Mouse (Mus musculus) layer of hippocampus, adult 9-11 months (tissue): ENCODE results near the gene Rhox7a.
"Not testable (repeated sequence)": the region's sequence is repeated elsewhere in the genome, so short reads cannot be mapped to it uniquely, and the experiment has no call there.

Experiments used
- DNase-seq: peaks from one replicate; pipeline ENCODE4 v3.0.0; 2022

Gene Rhox7a

DNA sequence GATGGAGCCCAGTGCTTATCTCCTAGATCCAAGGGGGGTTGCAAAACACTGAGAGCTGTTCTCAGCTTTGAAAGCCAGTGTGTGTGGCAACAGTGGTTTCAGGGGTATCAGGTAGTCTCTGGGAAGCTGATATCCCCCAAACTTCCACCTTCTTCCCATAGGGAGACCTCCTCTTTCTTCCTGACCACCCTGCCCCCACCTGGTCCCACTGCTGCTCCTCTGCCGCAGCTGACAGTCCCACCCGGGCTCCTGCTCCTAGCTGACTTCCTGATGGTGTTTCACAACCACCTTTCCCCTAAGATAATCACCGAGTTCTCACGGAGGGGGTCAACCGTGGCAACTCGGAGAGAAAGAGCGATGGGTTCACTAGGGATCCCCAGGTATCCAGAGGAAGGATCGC, at the start of gene Rhox7a:
TSS of gene Rhox7a (plus strand) at position 301 of the 400 bp plus-strand sequence.
- not testable (repeated sequence) for DNase-seq

- DNase-seq = no peak
These were observed 24.0 kb upstream of the Rhox7a start for GRCm38 (mm10) chrX:37807286-37808080.

- DNase-seq = no peak
These were observed 22.1 kb upstream of the Rhox7a start for GRCm38 (mm10) chrX:37809396-37809795.

GRCm38 (mm10) chrX:37811179-37811578, 20.3 kb upstream of the Rhox7a start:
- no peak for DNase-seq

GRCm38 (mm10) chrX:37815665-37816064, 15.8 kb upstream of the Rhox7a start:
- no peak for DNase-seq

GRCm38 (mm10) chrX:37826610-37827009, 4.9 kb upstream of the Rhox7a start, which contains the start of gene Rhox6:
TSS of gene Rhox6 (plus strand) at chrX:37826910.
- DNase-seq = not testable (repeated sequence)

DNA sequence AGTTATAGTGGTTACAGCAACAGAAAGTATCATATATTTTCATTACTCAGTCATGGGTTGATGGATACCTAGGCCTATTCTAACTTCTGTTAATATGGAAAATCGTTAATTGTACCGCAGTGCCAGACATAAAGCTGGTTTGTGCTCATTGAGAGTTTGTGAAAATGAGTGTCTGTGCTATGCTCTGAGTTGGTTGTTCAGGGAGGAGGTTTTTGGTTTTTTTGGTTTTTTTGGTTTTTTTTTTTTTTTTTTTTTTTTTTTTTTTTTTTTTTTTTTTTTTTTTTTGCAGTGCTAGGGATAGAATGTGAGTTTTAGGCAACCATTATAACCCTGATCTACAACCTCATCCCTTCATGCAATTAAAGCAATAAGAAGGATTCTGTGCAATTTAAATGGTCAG, 40.2 kb downstream of the Rhox7a start:
- no peak for DNase-seq

- DNase-seq = no peak
These were observed 47.4 kb downstream of the Rhox7a start, which contains the start of gene Rhox8 for GRCm38 (mm10) chrX:37878844-37879243. TSS of gene Rhox8 (minus strand) at chrX:37878944.
